Mouse (Mus musculus): ENCODE data around the gene Rhof. TPM values are rescaled to one million over a fixed set of nuclear protein-coding genes. Genes with fewer than 3 reads are reported as not detected.

Gene Rhof
- polyA plus RNA-seq, 1 experiment, result 1.8 TPM

- peak; percentile 79 for DNase-seq (ENCODE audit: low spot score)
These were observed 3.2 kb upstream of the Rhof start for GRCm38 (mm10) chr5:123135471-123136360.

- no peak for DNase-seq (ENCODE audit: low spot score)
These were observed 2.4 kb upstream of the Rhof start for GRCm38 (mm10) chr5:123134875-123135382.

- DNase-seq (ENCODE audit: low spot score), result no peak
These were observed 1.8 kb upstream of the Rhof start for GRCm38 (mm10) chr5:123134186-123134874.

GRCm38 (mm10) chr5:123133784-123134143 is 1.3 kb upstream of the Rhof start:
- no peak for DNase-seq (ENCODE audit: low spot score)

GRCm38 (mm10) chr5:123133083-123133783 is 741 bp upstream of the Rhof start:
- DNase-seq (ENCODE audit: low spot score), result peak; percentile 80

- no peak for DNase-seq (ENCODE audit: low spot score)
These were observed 1.7 kb downstream of the Rhof start for GRCm38 (mm10) chr5:123130814-123131148.

GRCm38 (mm10) chr5:123130030-123130813 is 2.3 kb downstream of the Rhof start:
- DNase-seq (ENCODE audit: low spot score), result no peak

- DNase-seq (ENCODE audit: low spot score), result no peak
These were observed 3.2 kb downstream of the Rhof start for GRCm38 (mm10) chr5:123129170-123129757.

- no peak for DNase-seq (ENCODE audit: low spot score)
These were observed 3.9 kb downstream of the Rhof start for GRCm38 (mm10) chr5:123128426-123129169.

- DNase-seq (ENCODE audit: low spot score), result no peak
These were observed 5.5 kb downstream of the Rhof start for GRCm38 (mm10) chr5:123127031-123127430.

GRCm38 (mm10) chr5:123125638-123126406 is 6.7 kb downstream of the Rhof start:
- DNase-seq (ENCODE audit: low spot score), result no peak

GRCm38 (mm10) chr5:123125105-123125504 is 7.4 kb downstream of the Rhof start:
- DNase-seq (ENCODE audit: low spot score), result no peak

- DNase-seq (ENCODE audit: low spot score), result no peak
These were observed 10.3 kb downstream of the Rhof start for GRCm38 (mm10) chr5:123122181-123122580.

GRCm38 (mm10) chr5:123120624-123121215 is 11.8 kb downstream of the Rhof start:
- no peak for DNase-seq (ENCODE audit: low spot score)

- DNase-seq (ENCODE audit: low spot score), result no peak
These were observed 13.7 kb downstream of the Rhof start for GRCm38 (mm10) chr5:123118826-123119225.

GRCm38 (mm10) chr5:123117773-123118172 is 14.7 kb downstream of the Rhof start:
- DNase-seq (ENCODE audit: low spot score), result no peak

- peak; percentile 59 for DNase-seq (ENCODE audit: low spot score)
These were observed 15.2 kb downstream of the Rhof start for GRCm38 (mm10) chr5:123117257-123117656.

GRCm38 (mm10) chr5:123116080-123116479 is 16.4 kb downstream of the Rhof start:
- DNase-seq (ENCODE audit: low spot score), result no peak

- no peak for DNase-seq (ENCODE audit: low spot score)
These were observed 17.6 kb downstream of the Rhof start for GRCm38 (mm10) chr5:123114924-123115323.

Measured in urinary bladder, adult 2 months (tissue).